Mouse (Mus musculus) forebrain, embryonic 16.5 days (tissue): Measurements from ENCODE around the gene Rab21. TPM values are rescaled to one million over a fixed set of nuclear protein-coding genes. Genes with fewer than 3 reads are reported as not detected.

Experiments used
- ATAC-seq: fragments of 200-750 bp; cut with Nextera tagmentation; 2 replicates; pipeline ENCODE4 v1.8.0; 2017; ENCODE audit warnings: mild to moderate bottlenecking, moderate library complexity
- H3K27ac ChIP-seq: fragments of 300-500 bp; sonication (generic); 2 replicates; pipeline ENCODE4 v1.5.1; 2014; ENCODE audit warnings: low read length, control low read depth
- H3K27me3 ChIP-seq: fragments of 300-500 bp; sonication (generic); replicated peaks from 2 replicates; pipeline ENCODE4 v1.6.1; 2014; ENCODE audit warnings: low read length; ENCODE audit not compliant: control insufficient read depth, insufficient read depth
- H3K36me3 ChIP-seq: fragments of 300-500 bp; sonication (generic); 2 replicates; pipeline ENCODE4 v1.6.1; 2014; ENCODE audit not compliant: control insufficient read depth, insufficient read depth
- H3K4me1 ChIP-seq: fragments of 300-500 bp; sonication (generic); replicated peaks from 2 replicates; pipeline ENCODE4 v1.6.1; 2014; ENCODE audit warnings: low read length; ENCODE audit not compliant: control insufficient read depth, insufficient read depth
- H3K4me2 ChIP-seq: fragments of 300-500 bp; sonication (generic); 2 replicates; pipeline ENCODE4 v1.6.1; 2014; ENCODE audit warnings: mild to moderate bottlenecking, low read length, control low read depth
- H3K4me3 ChIP-seq: fragments of 300-500 bp; sonication (generic); replicated peaks from 2 replicates; pipeline ENCODE4 v1.5.1; 2014; ENCODE audit warnings: mild to moderate bottlenecking, low read length, control low read depth
- H3K9ac ChIP-seq: fragments of 300-500 bp; sonication (generic); replicated peaks from 2 replicates; pipeline ENCODE4 v1.6.1; 2014; ENCODE audit warnings: low read depth, low read length, control low read depth
- H3K9me3 ChIP-seq: fragments of 300-500 bp; sonication (generic); 2 replicates; pipeline ENCODE4 v1.6.1; 2016; ENCODE audit warnings: low read length; ENCODE audit not compliant: control insufficient read depth
- WGBS: fragments of 180-500 bp; shearing (Covaris S2); extraction: QIAGEN DNeasy Blood & Tissue Kit; methylation state at CpG from one replicate; pipeline ENCODE4 v1.1.7; 2014; 5-methylcytosine and 5-hydroxymethylcytosine counted together
- polyA plus RNA-seq: library from polyadenylated mRNA; unstranded; fragments of >200 nt; fragmentation: Nextera tagmentation; extraction: Ambion mirVana; gene quantifications from 2 replicates; pipeline ENCODE4 v1.2.1, GENCODE M21; 2015

Gene Rab21
- polyA plus RNA-seq = 5.1 and 6.0 TPM in 2 replicates

DNA sequence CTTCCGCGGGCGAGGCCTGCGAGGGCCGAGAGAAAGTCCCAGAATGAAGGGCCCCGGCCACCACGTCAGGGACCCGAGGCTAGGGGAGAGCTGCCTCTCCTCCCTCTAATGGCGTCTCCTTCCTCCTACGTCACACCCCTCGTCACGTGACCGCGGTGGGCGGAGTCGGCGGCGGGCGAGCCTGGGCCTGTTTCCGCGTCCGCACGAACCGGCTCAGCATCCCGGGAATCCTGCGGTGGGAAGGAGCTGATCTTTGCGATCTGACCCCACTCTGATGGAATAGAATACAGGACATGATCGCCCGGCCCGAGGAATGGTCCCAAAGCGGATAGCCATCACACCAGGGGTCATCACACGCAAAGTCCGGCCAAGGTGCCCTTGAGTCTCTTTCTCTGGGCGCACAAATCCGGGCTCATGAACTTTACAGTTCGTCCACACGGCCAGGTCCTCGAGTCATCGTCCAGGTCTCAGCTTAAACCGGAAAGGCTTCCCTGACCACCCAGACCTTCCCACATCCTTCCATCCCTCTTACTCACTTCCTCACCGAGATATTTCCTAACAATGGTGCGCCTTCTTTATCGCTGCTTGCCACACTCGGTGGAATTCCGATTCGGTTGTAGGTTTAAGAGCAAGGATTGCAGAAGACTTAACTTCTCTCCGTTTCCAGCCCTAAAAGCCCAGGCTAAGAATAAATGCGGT is at the start of gene Rab21:
TSS of gene Rab21 (minus strand) at position 122 of the 699 bp plus-strand sequence.
- H3K4me1 ChIP-seq = peaks cover 23% of the 10 kb centered on the region
- WGBS = under 1% methylated on average over 48 of the region's 48 CpGs
- peak within 1 kb of the TSS; percentile 85 for H3K9ac ChIP-seq
- peak; percentile 95 for ATAC-seq
- H3K4me2 ChIP-seq = peak within 1 kb of the TSS; percentile 87
- peak within 1 kb of the TSS; percentile 91 for H3K4me3 ChIP-seq
- H3K36me3 ChIP-seq = no peaks in the 10 kb centered on the region
- no peaks in the 10 kb centered on the region for H3K27me3 ChIP-seq
- no peaks in the 10 kb centered on the region for H3K9me3 ChIP-seq
- H3K27ac ChIP-seq = peak within 1 kb of the TSS; percentile 92

- Histone ChIP-seq H3K27ac (no peak overlapping the region), H3K4me3 (no peak overlapping the region), H3K9me3 (no peaks in the 10 kb centered on the region), H3K36me3 (0 out of 2 replicates have a peak, but pooled peaks cover under 1% of the 10 kb centered on the region), H3K9ac (no peak overlapping the region), H3K27me3 (no peaks in the 10 kb centered on the region), H3K4me1 (peaks cover 19% of the 10 kb centered on the region), H3K4me2 (peak overlapping the region; percentile 89)
- 89% methylated on average over 4 of the region's 4 CpGs for WGBS
- ATAC-seq = no peak
Measured at GRCm38 (mm10) chr10:115363151-115363550, 47.8 kb upstream of the Rab21 start.

DNA sequence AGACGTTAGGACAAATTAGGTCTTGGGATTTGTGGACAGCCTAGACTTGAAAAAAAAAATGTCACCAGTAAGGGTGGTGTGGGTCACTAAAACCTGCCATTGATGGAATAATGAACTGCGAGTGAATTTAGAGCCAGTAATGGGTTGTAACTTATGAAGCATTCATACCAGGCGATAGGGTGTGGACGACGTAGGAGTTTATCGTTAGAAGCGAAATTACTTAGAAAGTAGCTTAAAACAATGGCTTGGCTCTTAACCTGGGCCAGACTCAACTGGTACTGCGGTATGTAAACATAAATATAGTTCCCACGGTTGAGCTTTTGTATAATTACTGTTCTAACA is 47.2 kb upstream of the Rab21 start:
- Histone ChIP-seq H3K36me3 (peaks cover 2% of the 10 kb centered on the region; the same call in 1 of the 2 replicates), H3K4me2 (peak overlapping the region; percentile 89), H3K9ac (peak overlapping the region; percentile 59), H3K27me3 (no peaks in the 10 kb centered on the region), H3K27ac (peak overlapping the region; percentile 98), H3K9me3 (no peaks in the 10 kb centered on the region), H3K4me1 (peaks cover 19% of the 10 kb centered on the region), H3K4me3 (peak overlapping the region; percentile 58)
- peak; percentile 38; the same call in 1 of the 2 replicates for ATAC-seq
- 9% methylated on average over 9 of the region's 9 CpGs for WGBS

- ATAC-seq = peak; percentile 98
- H3K36me3 ChIP-seq = peaks cover 2% of the 10 kb centered on the region; the same call in 1 of the 2 replicates
- WGBS = under 1% methylated on average over 50 of the region's 58 CpGs
Measured at GRCm38 (mm10) chr10:115361840-115362622, 46.6 kb upstream of the Rab21 start, which contains the start of gene Tmem19. Gene Tmem19 (minus strand): TSS chr10:115362501.

DNA sequence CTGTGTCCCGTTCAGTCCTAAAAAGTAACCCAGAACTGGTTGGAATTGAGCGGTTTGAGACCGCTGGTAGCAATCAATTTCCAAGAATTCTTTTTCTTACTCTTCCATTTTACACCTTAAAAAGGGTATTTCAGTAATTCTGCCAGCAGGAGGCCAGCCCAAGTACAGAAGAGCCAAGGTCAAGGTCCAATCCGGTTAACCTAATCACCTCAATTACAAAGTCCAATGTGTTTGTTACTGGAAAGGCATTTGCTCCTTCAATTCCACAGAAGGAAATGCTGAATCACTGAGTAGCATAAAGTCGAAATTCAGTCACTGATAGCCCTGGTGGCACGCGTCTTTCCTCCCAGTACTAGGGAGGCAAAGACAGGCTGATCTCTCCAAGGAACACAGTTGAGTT is 43.7 kb upstream of the Rab21 start:
- no peak overlapping the region for H3K4me2 ChIP-seq
- H3K36me3 ChIP-seq = peaks cover 5% of the 10 kb centered on the region; the same call in 1 of the 2 replicates
- 89% methylated on average over 7 of the region's 7 CpGs for WGBS
- H3K9me3 ChIP-seq = no peaks in the 10 kb centered on the region
- no peak overlapping the region for H3K9ac ChIP-seq
- no peak for ATAC-seq
- H3K4me1 ChIP-seq = peaks cover 19% of the 10 kb centered on the region
- H3K27ac ChIP-seq = no peak overlapping the region
- no peaks in the 10 kb centered on the region for H3K27me3 ChIP-seq
- H3K4me3 ChIP-seq = no peak overlapping the region

More at GRCm38 (mm10) chr10:115361840-115362622, 46.6 kb upstream of the Rab21 start, which contains the start of gene Tmem19:
- no peaks in the 10 kb centered on the region for H3K27me3 ChIP-seq
- no peaks in the 10 kb centered on the region for H3K9me3 ChIP-seq
- H3K27ac ChIP-seq = peak within 1 kb of the TSS; percentile 98
- peak within 1 kb of the TSS; percentile 89 for H3K4me2 ChIP-seq
- H3K4me1 ChIP-seq = peaks cover 19% of the 10 kb centered on the region
- peak within 1 kb of the TSS; percentile 59 for H3K9ac ChIP-seq
- H3K4me3 ChIP-seq = peak within 1 kb of the TSS; percentile 58

- no peak for ATAC-seq
- H3K27me3 ChIP-seq = no peaks in the 10 kb centered on the region
- no peak overlapping the region for H3K4me3 ChIP-seq
- H3K4me2 ChIP-seq = no peak overlapping the region
- no peak overlapping the region for H3K27ac ChIP-seq
- H3K36me3 ChIP-seq = peaks cover 5% of the 10 kb centered on the region; the same call in 1 of the 2 replicates
- no peaks in the 10 kb centered on the region for H3K9me3 ChIP-seq
- H3K4me1 ChIP-seq = peaks cover 19% of the 10 kb centered on the region
- WGBS = 94% methylated on average over 17 of the region's 17 CpGs
- H3K9ac ChIP-seq = no peak overlapping the region
Measured at GRCm38 (mm10) chr10:115358216-115358919, 43.0 kb upstream of the Rab21 start.

GRCm38 (mm10) chr10:115356106-115356505 is 40.7 kb upstream of the Rab21 start:
- Histone ChIP-seq H3K27ac (no peak overlapping the region), H3K9ac (no peak overlapping the region), H3K4me1 (peaks cover 10% of the 10 kb centered on the region), H3K27me3 (no peaks in the 10 kb centered on the region), H3K4me3 (no peak overlapping the region), H3K36me3 (peaks cover 5% of the 10 kb centered on the region; the same call in 1 of the 2 replicates), H3K9me3 (no peaks in the 10 kb centered on the region), H3K4me2 (no peak overlapping the region)
- ATAC-seq = no peak
- WGBS = 84% methylated on average over 5 of the region's 7 CpGs

DNA sequence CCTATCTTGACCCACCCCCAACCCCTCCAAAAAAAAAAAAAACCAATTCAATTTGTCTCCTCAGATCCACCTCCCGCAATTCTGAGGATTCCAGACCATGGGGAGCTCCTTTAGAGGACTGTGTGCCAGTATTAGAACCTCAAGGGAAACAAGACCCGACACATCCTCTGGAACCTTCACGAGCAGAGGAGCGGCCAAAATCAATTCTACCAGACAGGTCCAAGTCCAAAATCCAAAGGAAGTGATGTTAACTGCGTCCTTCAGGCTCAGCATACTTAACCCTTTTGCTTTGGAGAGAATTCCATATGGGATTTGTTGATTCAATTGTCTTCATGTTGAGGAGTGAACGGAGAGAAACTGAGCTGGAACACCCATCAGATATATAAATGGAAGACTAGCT is 39.6 kb upstream of the Rab21 start:
- WGBS = 87% methylated on average over 6 of the region's 6 CpGs
- Histone ChIP-seq H3K4me1 (no peaks in the 10 kb centered on the region), H3K9me3 (no peaks in the 10 kb centered on the region), H3K9ac (no peak overlapping the region), H3K27ac (no peak overlapping the region), H3K27me3 (no peaks in the 10 kb centered on the region), H3K4me3 (no peak overlapping the region), H3K4me2 (no peak overlapping the region), H3K36me3 (peaks cover 5% of the 10 kb centered on the region; the same call in 1 of the 2 replicates)
- no peak for ATAC-seq

- H3K4me1 ChIP-seq = no peaks in the 10 kb centered on the region; the same call in 1 of the 2 replicates
- ATAC-seq = no peak
Measured at GRCm38 (mm10) chr10:115354553-115354952, 39.2 kb upstream of the Rab21 start.

More at GRCm38 (mm10) chr10:115354553-115354952, 39.2 kb upstream of the Rab21 start:
- peaks cover 5% of the 10 kb centered on the region; the same call in 1 of the 2 replicates for H3K36me3 ChIP-seq
- H3K9ac ChIP-seq = no peak overlapping the region
- no peak overlapping the region for H3K27ac ChIP-seq
- H3K4me2 ChIP-seq = no peak overlapping the region
- no peaks in the 10 kb centered on the region for H3K27me3 ChIP-seq
- no peaks in the 10 kb centered on the region for H3K9me3 ChIP-seq
- no peak overlapping the region for H3K4me3 ChIP-seq
- WGBS = 51% methylated on average over 6 of the region's 6 CpGs
